Mouse (Mus musculus) forebrain, embryonic 10.5 days (tissue): Measurements from ENCODE around the gene Btnl6. TPM values are rescaled to one million over a fixed set of nuclear protein-coding genes. Genes with fewer than 3 reads are reported as not detected.
"Not testable (repeated sequence)": the region's sequence is repeated elsewhere in the genome, so short reads cannot be mapped to it uniquely, and the experiment has no call there.

ENCODE experiments used
- DNase-seq: peaks from one replicate; pipeline ENCODE4 v3.0.0-alpha.2; 2017; ENCODE audit warnings: low spot score; ENCODE audit errors: extremely low spot score
- H3K27ac ChIP-seq: fragments of 300-500 bp; sonication (generic); 2 replicates; pipeline ENCODE4 v1.5.1; 2016; ENCODE audit warnings: mild to moderate bottlenecking
- H3K27me3 ChIP-seq: fragments of 300-500 bp; sonication (generic); 2 replicates; pipeline ENCODE4 v1.6.1; 2016; ENCODE audit warnings: mild to moderate bottlenecking; ENCODE audit not compliant: poor library complexity, severe bottlenecking
- H3K36me3 ChIP-seq: fragments of 300-500 bp; sonication (generic); replicated peaks from 2 replicates; pipeline ENCODE4 v1.6.1; 2016; ENCODE audit warnings: mild to moderate bottlenecking, moderate library complexity
- H3K4me1 ChIP-seq: fragments of 300-500 bp; sonication (generic); 2 replicates; pipeline ENCODE4 v1.6.1; 2016
- H3K4me3 ChIP-seq: fragments of 300-500 bp; sonication (generic); 2 replicates; pipeline ENCODE4 v1.5.1; 2016; ENCODE audit warnings: mild to moderate bottlenecking, moderate library complexity
- H3K9me3 ChIP-seq: fragments of 300-500 bp; sonication (generic); 2 replicates; pipeline ENCODE4 v1.6.1; 2016; ENCODE audit warnings: mild to moderate bottlenecking, moderate library complexity
- WGBS: fragments of 180-500 bp; shearing (Covaris S2); methylation state at CpG from one replicate; pipeline ENCODE4 v1.1.7; 2016; 5-methylcytosine and 5-hydroxymethylcytosine counted together
- polyA plus RNA-seq: library from polyadenylated mRNA; unstranded; fragments of >200 nt; fragmentation: Nextera tagmentation; extraction: Ambion mirVana; gene quantifications from 2 replicates; pipeline ENCODE4 v1.2.1, GENCODE M21; 2016

The Btnl6 gene
- polyA plus RNA-seq, 1 experiment from 2014 or later = not detected

- not testable (repeated sequence) for H3K27me3 ChIP-seq, H3K36me3 ChIP-seq, DNase-seq, H3K4me3 ChIP-seq, H3K4me1 ChIP-seq, H3K27ac ChIP-seq, H3K9me3 ChIP-seq
- WGBS = 83% methylated on average over 2 of the region's 2 CpGs
These were observed 22.0 kb downstream of the Btnl6 start for GRCm38 (mm10) chr17:34495156-34495555.

GRCm38 (mm10) chr17:34492796-34493195, 24.4 kb downstream of the Btnl6 start:
- no peaks in the 10 kb centered on the region for H3K9me3 ChIP-seq
- no peak for DNase-seq
- no peaks in the 10 kb centered on the region for H3K36me3 ChIP-seq
- no peaks in the 10 kb centered on the region for H3K27me3 ChIP-seq
- H3K4me1 ChIP-seq = no peaks in the 10 kb centered on the region
- H3K4me3 ChIP-seq = no peak overlapping the region
- H3K27ac ChIP-seq = no peak overlapping the region

DNA sequence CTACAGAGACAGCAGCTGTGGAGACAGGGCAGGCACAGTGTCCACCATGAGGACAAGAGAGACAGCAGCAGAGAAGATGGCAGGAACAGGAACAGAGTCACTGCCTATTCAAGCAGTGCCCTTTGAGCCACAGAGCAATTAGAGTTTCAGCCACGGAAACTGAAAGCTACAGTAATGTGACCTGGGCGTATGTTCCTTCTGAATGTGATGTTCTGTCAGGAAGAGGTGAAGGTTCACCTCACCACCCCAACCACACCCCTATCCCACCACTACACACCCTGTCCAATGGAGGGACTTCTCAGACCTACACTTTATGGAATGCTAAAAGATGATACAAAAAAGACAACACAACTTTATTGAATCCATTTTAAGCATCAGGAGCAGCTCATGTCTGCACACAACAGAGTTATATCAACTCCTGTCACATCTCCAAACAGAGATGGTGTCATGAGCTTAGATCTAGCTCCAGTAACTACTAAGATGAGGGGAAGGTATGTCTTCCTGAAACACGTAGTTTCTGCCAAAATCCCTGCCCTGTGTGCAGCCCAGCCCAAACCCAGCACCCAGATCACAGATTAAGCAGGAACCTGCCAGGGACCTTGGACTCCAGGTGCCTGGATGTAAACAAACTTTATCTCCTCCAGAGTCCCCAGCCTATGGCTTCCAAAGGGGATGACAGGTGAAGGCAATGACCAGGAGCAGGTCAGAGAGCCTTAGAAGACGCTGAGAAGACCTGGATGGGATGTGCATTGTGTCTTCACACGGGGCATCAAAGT, 39.7 kb downstream of the Btnl6 start, which contains the start of gene Btnl4:
Gene Btnl4, minus strand, starts transcription at position 81 of the 776 bp plus-strand sequence.
- H3K4me3 ChIP-seq, DNase-seq, H3K27me3 ChIP-seq, H3K27ac ChIP-seq, H3K9me3 ChIP-seq, H3K4me1 ChIP-seq, H3K36me3 ChIP-seq: not testable (repeated sequence)
- WGBS = 85% methylated on average over 5 of the region's 5 CpGs

DNA sequence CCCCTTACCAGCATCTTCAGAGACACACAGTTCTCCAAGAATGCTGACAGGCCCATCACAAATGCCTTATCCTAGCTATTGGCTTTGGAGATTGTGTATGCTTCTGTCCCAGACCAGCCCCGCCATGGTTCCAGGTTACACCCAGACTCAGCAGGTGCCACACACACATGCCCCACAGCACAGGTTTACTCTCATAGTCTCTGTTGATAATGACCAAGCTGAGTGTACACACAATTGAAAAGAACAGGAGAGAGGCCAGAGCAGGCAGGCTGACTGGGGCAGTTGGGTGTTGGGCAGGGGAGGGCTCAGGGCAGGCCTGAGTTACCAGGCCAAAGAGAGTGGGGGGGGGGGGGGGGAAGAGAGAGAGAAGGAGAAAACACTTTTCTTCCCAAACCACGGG, 40.7 kb downstream of the Btnl6 start:
- H3K4me3 ChIP-seq = no peak overlapping the region
- H3K36me3 ChIP-seq = no peaks in the 10 kb centered on the region
- no peaks in the 10 kb centered on the region for H3K4me1 ChIP-seq
- H3K27ac ChIP-seq = no peak overlapping the region
- no peak for DNase-seq
- H3K9me3 ChIP-seq = no peaks in the 10 kb centered on the region
- 96% methylated on average over 1 of the region's 2 CpGs for WGBS
- H3K27me3 ChIP-seq = no peaks in the 10 kb centered on the region

DNA sequence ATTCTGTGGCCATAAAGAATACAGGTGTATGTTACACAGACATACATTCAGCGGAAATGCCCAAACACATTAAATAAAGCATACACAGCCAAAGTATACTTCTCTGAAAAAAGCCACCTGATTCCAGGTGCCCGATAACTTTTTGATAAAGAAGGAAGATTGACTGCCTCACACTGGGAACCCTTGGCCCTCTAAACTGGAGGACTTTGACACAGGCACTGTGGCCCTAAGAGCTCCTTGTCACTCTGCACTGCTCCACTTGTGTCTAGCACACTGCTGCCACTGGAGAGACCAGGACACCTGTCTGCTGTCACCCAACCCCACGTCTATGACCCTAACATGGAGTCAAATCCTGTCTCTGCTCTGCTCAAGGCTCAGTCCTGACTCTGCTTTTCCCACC, 42.1 kb downstream of the Btnl6 start:
- H3K4me1 ChIP-seq = no peaks in the 10 kb centered on the region
- no peaks in the 10 kb centered on the region for H3K36me3 ChIP-seq
- WGBS = 82% methylated on average over 3 of the region's 3 CpGs

GRCm38 (mm10) chr17:34470491-34470890, 46.7 kb downstream of the Btnl6 start:
- H3K27ac ChIP-seq = no peak overlapping the region
- H3K27me3 ChIP-seq = no peaks in the 10 kb centered on the region
- no peaks in the 10 kb centered on the region for H3K4me1 ChIP-seq
- H3K9me3 ChIP-seq = no peaks in the 10 kb centered on the region
- no peaks in the 10 kb centered on the region for H3K36me3 ChIP-seq
- no peak for DNase-seq
- no peak overlapping the region for H3K4me3 ChIP-seq
- 89% methylated on average over 2 of the region's 2 CpGs for WGBS

More for the DNA sequence above, 42.1 kb downstream of the Btnl6 start:
- DNase-seq = no peak
- Histone ChIP-seq H3K27me3 (no peaks in the 10 kb centered on the region), H3K27ac (no peak overlapping the region), H3K9me3 (no peaks in the 10 kb centered on the region), H3K4me3 (no peak overlapping the region)

- H3K9me3 ChIP-seq, H3K4me1 ChIP-seq, H3K27me3 ChIP-seq, H3K27ac ChIP-seq, DNase-seq, H3K36me3 ChIP-seq, H3K4me3 ChIP-seq: not testable (repeated sequence)
These were observed 51.2 kb downstream of the Btnl6 start for GRCm38 (mm10) chr17:34465906-34466305.

DNA sequence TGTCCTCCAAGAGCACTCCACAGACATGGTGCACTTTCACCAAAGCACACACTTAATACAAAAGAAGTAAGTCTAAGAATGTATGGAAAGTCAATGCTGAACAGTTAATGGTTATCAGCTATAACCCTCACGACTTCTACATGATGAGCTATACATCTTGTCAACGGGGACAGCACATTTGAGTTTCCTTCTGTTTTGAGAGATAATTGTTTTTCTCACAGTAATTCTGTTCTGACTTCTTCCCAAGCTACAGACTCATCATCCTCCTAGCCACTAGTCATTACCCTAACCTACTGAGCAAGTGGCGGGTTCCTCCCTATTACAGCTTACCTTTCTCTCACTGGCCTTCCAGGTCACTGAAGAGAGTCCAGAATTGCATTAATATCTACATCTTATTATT, 57.9 kb downstream of the Btnl6 start:
- Histone ChIP-seq H3K9me3 (no peaks in the 10 kb centered on the region), H3K36me3 (no peaks in the 10 kb centered on the region), H3K27me3 (no peaks in the 10 kb centered on the region), H3K27ac (no peak overlapping the region), H3K4me3 (no peak overlapping the region), H3K4me1 (peaks cover 6% of the 10 kb centered on the region; the same call in 1 of the 2 replicates)
- no peak for DNase-seq
- WGBS = 85% methylated on average over 3 of the region's 3 CpGs

Other genes starting within 250 kb of the Btnl6 start
- gene H2-Aa, start 229.5 kb downstream of the Btnl6 start, polyA plus RNA-seq = 0.17 TPM in 1 of 2 replicates, not detected in the other
- 0.54 and 1.0 TPM in 2 replicates for gene H2-Eb1, start 211.5 kb downstream of the Btnl6 start, polyA plus RNA-seq
- gene H2-Eb2, start 191.7 kb downstream of the Btnl6 start, polyA plus RNA-seq = not detected in 2 replicates
- not detected in 2 replicates for gene Btnl2, start 162.5 kb downstream of the Btnl6 start, polyA plus RNA-seq
- gene Btnl1, start 140.2 kb downstream of the Btnl6 start, polyA plus RNA-seq = not detected in 2 replicates
- gene BC051142, start 118.5 kb downstream of the Btnl6 start, polyA plus RNA-seq = 1.3 and 1.6 TPM in 2 replicates
- not detected in 2 replicates for gene Btnl4, start 40.0 kb downstream of the Btnl6 start, polyA plus RNA-seq
- gene Notch4, start 46.9 kb upstream of the Btnl6 start, polyA plus RNA-seq = 6.1 and 7.0 TPM in 2 replicates
- gene Gpsm3, start 72.5 kb upstream of the Btnl6 start, polyA plus RNA-seq = 5.9 and 6.5 TPM in 2 replicates
- 15.6 and 15.7 TPM in 2 replicates for gene Pbx2, start 73.9 kb upstream of the Btnl6 start, polyA plus RNA-seq
- gene Ager, start 80.5 kb upstream of the Btnl6 start, polyA plus RNA-seq = 2.3 TPM in 2 replicates
- gene Rnf5, start 86.3 kb upstream of the Btnl6 start, polyA plus RNA-seq = 185 and 186 TPM in 2 replicates
- 60.8 and 62.7 TPM in 2 replicates for gene Agpat1, start 86.9 kb upstream of the Btnl6 start, polyA plus RNA-seq
- gene Egfl8, start 98.6 kb upstream of the Btnl6 start, polyA plus RNA-seq = 1.6 and 3.1 TPM in 2 replicates
- gene Ppt2, start 111.2 kb upstream of the Btnl6 start, polyA plus RNA-seq = 22.1 and 22.4 TPM in 2 replicates
- 0.54 and 0.62 TPM in 2 replicates for gene Prrt1, start 112.2 kb upstream of the Btnl6 start, polyA plus RNA-seq
- gene Fkbpl, start 127.4 kb upstream of the Btnl6 start, polyA plus RNA-seq = 14.8 and 15.5 TPM in 2 replicates
- gene Atf6b, start 129.8 kb upstream of the Btnl6 start, polyA plus RNA-seq = 105 and 106 TPM in 2 replicates
- not detected in 2 replicates for gene Tnxb, start 153.2 kb upstream of the Btnl6 start, polyA plus RNA-seq
- gene C4b, start 226.5 kb upstream of the Btnl6 start, polyA plus RNA-seq = not detected in 2 replicates